Mouse (Mus musculus): ENCODE measurements around the gene Npnt. TPM values are rescaled to one million over a fixed set of nuclear protein-coding genes. Genes with fewer than 3 reads are reported as not detected.

Npnt gene
- polyA plus RNA-seq (2014; fragmentation: Illumina TruSeq; extraction: RNeasy Lipid Tissue Mini Kit (QIAGEN cat#74804); ENCODE audit: insufficient read depth, low read depth, low replicate concordance): 133 TPM

GRCm38 (mm10) chr3:132949791-132950528 is at the start of gene Npnt:
Npnt (minus strand) TSS chr3:132950291.

Other genes with a start within 250 kb of the Npnt start
- 8.1 TPM for gene Ints12, start 141.5 kb upstream of the Npnt start, polyA plus RNA-seq (2014; fragmentation: Illumina TruSeq; extraction: RNeasy Lipid Tissue Mini Kit (QIAGEN cat#74804); ENCODE audit: insufficient read depth, low read depth, low replicate concordance)
- gene Gstcd, start 141.7 kb upstream of the Npnt start, polyA plus RNA-seq (2014; fragmentation: Illumina TruSeq; extraction: RNeasy Lipid Tissue Mini Kit (QIAGEN cat#74804); ENCODE audit: insufficient read depth, low read depth, low replicate concordance): 3.3 TPM

Data from lung, adult 10 weeks (tissue).